Mouse (Mus musculus) lung, embryonic 16.5 days (tissue): ENCODE measurements around the gene Reg2. TPM values are rescaled to one million over a fixed set of nuclear protein-coding genes. Genes with fewer than 3 reads are reported as not detected.
"Not testable (repeated sequence)": the region's sequence is repeated elsewhere in the genome, so short reads cannot be mapped to it uniquely, and the experiment has no call there.

Source experiments
- ATAC-seq: fragments of 200-750 bp; cut with Nextera tagmentation; 2 replicates; pipeline ENCODE4 v1.8.0; 2017; ENCODE audit warnings: low read depth, mild to moderate bottlenecking, moderate library complexity
- H3K27ac ChIP-seq: fragments of 300-500 bp; sonication (generic); 2 replicates; pipeline ENCODE4 v1.5.1; 2014; ENCODE audit warnings: mild to moderate bottlenecking, control low read depth, low read length
- H3K27me3 ChIP-seq: fragments of 300-500 bp; sonication (generic); 2 replicates; pipeline ENCODE4 v1.6.1; 2014; ENCODE audit warnings: low read depth, low read length, mixed read lengths; ENCODE audit not compliant: control insufficient read depth, insufficient read depth
- H3K36me3 ChIP-seq: fragments of 300-500 bp; sonication (generic); 2 replicates; pipeline ENCODE4 v1.6.1; 2014; ENCODE audit warnings: low read length; ENCODE audit not compliant: control insufficient read depth, insufficient read depth
- H3K4me1 ChIP-seq: fragments of 300-500 bp; sonication (generic); replicated peaks from 2 replicates; pipeline ENCODE4 v1.6.1; 2014; ENCODE audit warnings: low read length, mixed read lengths; ENCODE audit not compliant: control insufficient read depth, insufficient read depth
- H3K4me2 ChIP-seq: fragments of 300-500 bp; sonication (generic); 2 replicates; pipeline ENCODE4 v1.6.1; 2014; ENCODE audit warnings: low read depth, low read length, control low read depth
- H3K4me3 ChIP-seq: fragments of 300-500 bp; sonication (generic); 2 replicates; pipeline ENCODE4 v1.5.1; 2014; ENCODE audit warnings: mild to moderate bottlenecking, low read length, control low read depth
- H3K9ac ChIP-seq: fragments of 300-500 bp; sonication (generic); 2 replicates; pipeline ENCODE4 v1.6.1; 2014; ENCODE audit warnings: low read length, control low read depth
- H3K9me3 ChIP-seq: fragments of 300-500 bp; sonication (generic); 2 replicates; pipeline ENCODE4 v1.6.1; 2016; ENCODE audit warnings: low read length; ENCODE audit not compliant: control insufficient read depth
- WGBS: fragments of 180-500 bp; shearing (Covaris S2); extraction: QIAGEN DNeasy Blood & Tissue Kit; methylation state at CpG from one replicate; pipeline ENCODE4 v1.1.7; 2014; 5-methylcytosine and 5-hydroxymethylcytosine counted together
- polyA plus RNA-seq: library from polyadenylated mRNA; unstranded; fragments of >200 nt; fragmentation: Nextera tagmentation; extraction: Ambion mirVana; gene quantifications from 2 replicates; pipeline ENCODE4 v1.2.1, GENCODE M21; 2015

Reg2 gene
- polyA plus RNA-seq, result not detected in 2 replicates

GRCm38 (mm10) chr6:78395323-78395722 is at the start of gene Reg2:
Gene Reg2 (plus strand): TSS chr6:78395623.
- not testable (repeated sequence) for H3K36me3 ChIP-seq, H3K27ac ChIP-seq, H3K4me3 ChIP-seq, H3K9ac ChIP-seq, H3K4me2 ChIP-seq, H3K27me3 ChIP-seq, ATAC-seq, H3K4me1 ChIP-seq, H3K9me3 ChIP-seq
- WGBS, result 95% methylated on average over 4 of the region's 17 CpGs

GRCm38 (mm10) chr6:78361971-78362563 is 33.4 kb upstream of the Reg2 start:
- Histone ChIP-seq H3K36me3 (no peaks in the 10 kb centered on the region), H3K4me2 (no peak overlapping the region), H3K27ac (no peak overlapping the region), H3K4me3 (no peak overlapping the region), H3K9me3 (no peaks in the 10 kb centered on the region), H3K27me3 (no peaks in the 10 kb centered on the region), H3K9ac (no peak overlapping the region), H3K4me1 (no peaks in the 10 kb centered on the region)
- no peak for ATAC-seq
- WGBS, result 46% methylated on average over 2 of the region's 2 CpGs

- no peak within 1 kb of the TSS for H3K4me3 ChIP-seq
- WGBS, result 67% methylated on average over 2 of the region's 2 CpGs
- H3K27ac ChIP-seq, result no peak within 1 kb of the TSS
- H3K4me2 ChIP-seq, result no peak within 1 kb of the TSS
- no peaks in the 10 kb centered on the region for H3K27me3 ChIP-seq
- no peak within 1 kb of the TSS for H3K9ac ChIP-seq
- no peaks in the 10 kb centered on the region for H3K4me1 ChIP-seq
- H3K9me3 ChIP-seq, result no peaks in the 10 kb centered on the region
- no peaks in the 10 kb centered on the region for H3K36me3 ChIP-seq
- ATAC-seq, result no peak
Measured at GRCm38 (mm10) chr6:78370357-78370756, 25.1 kb upstream of the Reg2 start, which contains the start of gene Reg3b. Gene Reg3b (plus strand): TSS chr6:78370657.

GRCm38 (mm10) chr6:78378765-78379164 is 16.7 kb upstream of the Reg2 start, which contains the start of gene Reg3d:
Gene Reg3d (minus strand): TSS chr6:78378865.
- Histone ChIP-seq H3K27ac (no peak within 1 kb of the TSS), H3K4me2 (no peak within 1 kb of the TSS), H3K4me1 (no peaks in the 10 kb centered on the region), H3K36me3 (no peaks in the 10 kb centered on the region), H3K9ac (no peak within 1 kb of the TSS), H3K27me3 (no peaks in the 10 kb centered on the region), H3K9me3 (no peaks in the 10 kb centered on the region), H3K4me3 (no peak within 1 kb of the TSS)
- no peak for ATAC-seq
- WGBS, result 62% methylated on average over 2 of the region's 2 CpGs

- H3K4me2 ChIP-seq, result no peak within 1 kb of the TSS
- H3K9ac ChIP-seq, result no peak within 1 kb of the TSS
- no peaks in the 10 kb centered on the region for H3K27me3 ChIP-seq
- no peak within 1 kb of the TSS for H3K27ac ChIP-seq
- H3K9me3 ChIP-seq, result no peaks in the 10 kb centered on the region
- no peak for ATAC-seq
- H3K36me3 ChIP-seq, result no peaks in the 10 kb centered on the region
- H3K4me3 ChIP-seq, result no peak within 1 kb of the TSS
- H3K4me1 ChIP-seq, result no peaks in the 10 kb centered on the region
Measured at GRCm38 (mm10) chr6:78380409-78380808, 15.0 kb upstream of the Reg2 start, which contains the start of gene Reg3a. Gene Reg3a (plus strand): TSS chr6:78380709.

- Histone ChIP-seq H3K4me3 (no peak overlapping the region), H3K9ac (no peak overlapping the region), H3K27ac (no peak overlapping the region), H3K4me2 (no peak overlapping the region), H3K9me3 (no peaks in the 10 kb centered on the region), H3K4me1 (no peaks in the 10 kb centered on the region), H3K27me3 (no peaks in the 10 kb centered on the region), H3K36me3 (no peaks in the 10 kb centered on the region)
- 75% methylated on average over 3 of the region's 3 CpGs for WGBS
- no peak for ATAC-seq
Measured at GRCm38 (mm10) chr6:78385609-78386008, 9.8 kb upstream of the Reg2 start.

GRCm38 (mm10) chr6:78422411-78422810 is 27.0 kb downstream of the Reg2 start, which contains the start of gene Reg1:
Gene Reg1 (plus strand): TSS chr6:78422711.
- not testable (repeated sequence) for ATAC-seq, H3K9me3 ChIP-seq, H3K4me3 ChIP-seq, H3K36me3 ChIP-seq, H3K27me3 ChIP-seq, H3K9ac ChIP-seq, H3K4me2 ChIP-seq, H3K4me1 ChIP-seq, H3K27ac ChIP-seq

- H3K4me3 ChIP-seq, result no peak overlapping the region
- no peaks in the 10 kb centered on the region for H3K4me1 ChIP-seq
- H3K4me2 ChIP-seq, result no peak overlapping the region
- no peaks in the 10 kb centered on the region for H3K27me3 ChIP-seq
- H3K9me3 ChIP-seq, result no peaks in the 10 kb centered on the region
- no peak overlapping the region for H3K9ac ChIP-seq
- no peaks in the 10 kb centered on the region for H3K36me3 ChIP-seq
- H3K27ac ChIP-seq, result no peak overlapping the region
- WGBS, result 50% methylated on average over 3 of the region's 3 CpGs
- ATAC-seq, result no peak
Measured at GRCm38 (mm10) chr6:78425497-78425896, 30.1 kb downstream of the Reg2 start.

- Histone ChIP-seq H3K9me3 (no peaks in the 10 kb centered on the region), H3K9ac (no peak overlapping the region), H3K27ac (no peak overlapping the region), H3K4me1 (no peaks in the 10 kb centered on the region), H3K36me3 (no peaks in the 10 kb centered on the region), H3K4me2 (no peak overlapping the region), H3K4me3 (no peak overlapping the region), H3K27me3 (no peaks in the 10 kb centered on the region)
- WGBS, result 51% methylated on average over 1 of the region's 1 CpGs
- no peak for ATAC-seq
Measured at GRCm38 (mm10) chr6:78447202-78447601, 51.8 kb downstream of the Reg2 start.

GRCm38 (mm10) chr6:78448409-78448808 is 53.0 kb downstream of the Reg2 start:
- Histone ChIP-seq H3K9me3 (no peaks in the 10 kb centered on the region), H3K4me3 (no peak overlapping the region), H3K4me2 (no peak overlapping the region), H3K36me3 (no peaks in the 10 kb centered on the region), H3K27ac (no peak overlapping the region), H3K9ac (no peak overlapping the region), H3K27me3 (no peaks in the 10 kb centered on the region), H3K4me1 (no peaks in the 10 kb centered on the region)
- ATAC-seq, result no peak
